Mouse (Mus musculus) forebrain, embryonic 10.5 days (tissue): ENCODE measurements at regions not wholly inside any gene's neighbourhood (a gene's known extent, or its start where the extent isn't known, plus 50 kb on each side); places are given as distances from the start of the nearest gene placed in this dataset.
A peak's percentile ranks its signal among the peaks of the same experiment; 100 is the strongest.

Experiments
- DNase-seq: peaks from one replicate; pipeline ENCODE4 v3.0.0-alpha.2; 2017; ENCODE audit warnings: low spot score; ENCODE audit errors: extremely low spot score
- H3K27ac ChIP-seq: fragments of 300-500 bp; sonication (generic); 2 replicates; pipeline ENCODE4 v1.5.1; 2016; ENCODE audit warnings: mild to moderate bottlenecking
- H3K27me3 ChIP-seq: fragments of 300-500 bp; sonication (generic); 2 replicates; pipeline ENCODE4 v1.6.1; 2016; ENCODE audit warnings: mild to moderate bottlenecking; ENCODE audit not compliant: poor library complexity, severe bottlenecking
- H3K36me3 ChIP-seq: fragments of 300-500 bp; sonication (generic); replicated peaks from 2 replicates; pipeline ENCODE4 v1.6.1; 2016; ENCODE audit warnings: mild to moderate bottlenecking, moderate library complexity
- H3K4me1 ChIP-seq: fragments of 300-500 bp; sonication (generic); 2 replicates; pipeline ENCODE4 v1.6.1; 2016
- H3K4me3 ChIP-seq: fragments of 300-500 bp; sonication (generic); 2 replicates; pipeline ENCODE4 v1.5.1; 2016; ENCODE audit warnings: mild to moderate bottlenecking, moderate library complexity
- H3K9me3 ChIP-seq: fragments of 300-500 bp; sonication (generic); 2 replicates; pipeline ENCODE4 v1.6.1; 2016; ENCODE audit warnings: mild to moderate bottlenecking, moderate library complexity
- WGBS: fragments of 180-500 bp; shearing (Covaris S2); methylation state at CpG from one replicate; pipeline ENCODE4 v1.1.7; 2016; 5-methylcytosine and 5-hydroxymethylcytosine counted together

DNA sequence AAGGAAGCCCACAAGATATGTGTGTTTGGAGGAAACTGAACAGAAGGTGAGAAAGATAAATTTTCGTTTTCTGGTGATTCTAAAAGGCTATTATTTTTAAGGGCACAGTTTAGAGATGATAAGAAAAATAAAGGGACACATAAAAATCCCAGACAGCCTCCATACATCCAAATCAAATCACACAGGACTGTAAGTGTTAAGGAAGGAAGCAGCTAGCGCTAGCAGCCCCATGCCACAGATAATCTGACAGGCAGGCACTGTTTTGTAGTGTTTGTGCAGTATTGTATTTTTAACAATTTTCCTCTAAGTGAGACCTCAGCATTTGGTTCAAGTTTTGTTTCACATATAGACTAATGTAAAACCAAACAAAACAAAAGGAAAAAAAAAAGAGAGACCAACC lies 402.4 kb upstream of the Dph6 start:
- 87% methylated on average over 2 of the region's 2 CpGs for WGBS
- Histone ChIP-seq H3K27ac (no peak overlapping the region), H3K36me3 (no peaks in the 10 kb centered on the region), H3K4me3 (no peak overlapping the region), H3K9me3 (no peaks in the 10 kb centered on the region), H3K27me3 (no peaks in the 10 kb centered on the region), H3K4me1 (peaks cover 7% of the 10 kb centered on the region)
- no peak for DNase-seq

DNA sequence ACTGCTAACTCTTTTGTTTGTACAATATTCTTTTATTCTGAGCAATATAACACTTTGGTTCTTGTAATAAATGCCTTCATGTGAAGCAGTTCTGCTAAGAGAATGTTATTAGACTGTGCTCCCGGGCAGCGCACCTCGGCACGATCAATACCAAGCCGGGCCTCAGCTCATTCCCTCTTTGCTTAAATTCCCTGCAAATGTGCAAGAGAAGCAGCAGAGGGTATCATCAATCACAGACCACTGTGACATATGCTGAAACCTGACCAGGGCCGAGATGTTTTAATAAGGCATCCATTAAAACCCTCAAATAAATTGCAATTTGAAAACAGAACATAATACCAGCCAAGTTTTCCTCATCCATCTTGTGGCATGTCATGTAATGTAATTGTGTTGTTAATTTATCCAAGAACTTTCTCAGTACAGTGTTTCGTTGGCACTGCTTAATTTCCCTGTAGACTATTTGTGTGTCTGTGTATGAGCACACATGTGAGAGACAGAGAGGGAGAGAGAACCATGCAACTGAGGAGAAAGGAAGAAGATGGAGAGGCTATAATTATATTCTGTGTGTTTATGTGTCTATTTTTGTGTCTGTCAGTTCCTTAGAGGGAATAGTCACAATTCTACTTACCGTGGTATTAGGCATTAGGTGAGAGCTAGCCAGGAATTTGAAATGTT lies 412.9 kb upstream of the Dph6 start:
- no peak overlapping the region for H3K4me3 ChIP-seq
- WGBS, result 89% methylated on average over 8 of the region's 8 CpGs
- DNase-seq, result no peak
- H3K9me3 ChIP-seq, result no peaks in the 10 kb centered on the region
- H3K4me1 ChIP-seq, result no peaks in the 10 kb centered on the region
- H3K27me3 ChIP-seq, result no peaks in the 10 kb centered on the region
- no peak overlapping the region for H3K27ac ChIP-seq
- H3K36me3 ChIP-seq, result no peaks in the 10 kb centered on the region

DNA sequence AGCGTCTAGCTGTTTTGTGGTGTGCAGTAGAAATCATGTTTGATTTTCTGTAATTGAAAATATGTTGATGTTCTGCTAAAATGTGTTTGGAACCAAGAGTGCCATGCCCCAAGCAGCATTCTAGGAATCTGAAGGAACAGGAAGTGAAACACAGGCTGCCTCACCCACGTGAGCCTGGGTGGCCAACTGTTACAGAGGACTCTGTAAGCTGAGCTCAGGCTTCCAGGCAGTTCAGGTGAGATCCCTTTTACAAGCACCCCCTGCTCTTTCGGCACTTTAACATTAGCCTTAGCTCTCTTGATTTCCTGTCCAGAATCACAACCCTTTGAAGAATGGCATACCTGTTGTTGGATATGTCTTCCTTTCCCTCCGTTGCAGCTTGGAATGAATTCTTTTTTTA lies 414.9 kb upstream of the Dph6 start:
- 81% methylated on average over 4 of the region's 4 CpGs for WGBS
- Histone ChIP-seq H3K4me1 (no peaks in the 10 kb centered on the region), H3K36me3 (no peaks in the 10 kb centered on the region), H3K9me3 (no peaks in the 10 kb centered on the region), H3K4me3 (no peak overlapping the region), H3K27ac (no peak overlapping the region), H3K27me3 (no peaks in the 10 kb centered on the region)
- DNase-seq, result no peak

DNA sequence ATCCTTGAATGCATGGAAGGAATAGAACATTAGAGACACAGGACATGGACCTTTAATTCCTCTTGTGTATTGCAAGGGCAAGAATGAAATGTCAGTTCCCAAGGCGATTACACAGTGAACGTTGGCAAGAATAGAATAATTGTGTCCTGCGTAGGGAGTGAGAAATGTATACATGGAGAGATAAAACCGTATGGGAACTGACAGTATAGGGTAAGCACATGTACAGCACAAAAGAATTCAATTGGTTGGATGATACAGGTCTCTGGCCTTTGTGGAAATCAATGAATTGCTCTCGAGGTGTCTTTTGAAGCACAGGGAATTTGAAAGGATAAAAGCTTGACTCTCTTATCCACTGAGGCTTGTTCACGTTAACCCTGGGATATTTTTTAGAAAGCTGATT lies 415.4 kb upstream of the Dph6 start:
- no peak for DNase-seq
- WGBS, result 77% methylated on average over 6 of the region's 6 CpGs
- Histone ChIP-seq H3K4me1 (no peaks in the 10 kb centered on the region), H3K36me3 (no peaks in the 10 kb centered on the region), H3K4me3 (no peak overlapping the region), H3K9me3 (no peaks in the 10 kb centered on the region), H3K27ac (no peak overlapping the region), H3K27me3 (no peaks in the 10 kb centered on the region)

DNA sequence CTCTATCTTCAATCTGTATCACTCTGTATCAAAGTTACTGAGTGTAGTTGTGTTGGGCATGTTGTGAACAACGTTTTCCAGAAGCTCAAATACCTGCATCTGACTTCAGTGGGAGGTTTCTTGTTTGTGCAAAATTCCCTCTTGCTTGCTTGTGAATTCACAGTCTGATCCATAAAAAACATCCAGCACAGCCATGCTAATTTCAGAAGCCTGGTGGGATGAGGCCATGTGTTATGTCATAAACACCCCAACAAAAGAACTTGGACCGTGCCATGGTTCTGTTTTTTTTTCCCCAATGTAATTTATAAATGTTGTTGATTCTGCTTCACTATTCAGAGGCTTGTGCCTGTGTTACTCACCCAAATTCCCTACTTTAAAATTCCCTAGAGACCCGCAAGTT lies 415.9 kb upstream of the Dph6 start:
- 86% methylated on average over 3 of the region's 3 CpGs for WGBS

DNA sequence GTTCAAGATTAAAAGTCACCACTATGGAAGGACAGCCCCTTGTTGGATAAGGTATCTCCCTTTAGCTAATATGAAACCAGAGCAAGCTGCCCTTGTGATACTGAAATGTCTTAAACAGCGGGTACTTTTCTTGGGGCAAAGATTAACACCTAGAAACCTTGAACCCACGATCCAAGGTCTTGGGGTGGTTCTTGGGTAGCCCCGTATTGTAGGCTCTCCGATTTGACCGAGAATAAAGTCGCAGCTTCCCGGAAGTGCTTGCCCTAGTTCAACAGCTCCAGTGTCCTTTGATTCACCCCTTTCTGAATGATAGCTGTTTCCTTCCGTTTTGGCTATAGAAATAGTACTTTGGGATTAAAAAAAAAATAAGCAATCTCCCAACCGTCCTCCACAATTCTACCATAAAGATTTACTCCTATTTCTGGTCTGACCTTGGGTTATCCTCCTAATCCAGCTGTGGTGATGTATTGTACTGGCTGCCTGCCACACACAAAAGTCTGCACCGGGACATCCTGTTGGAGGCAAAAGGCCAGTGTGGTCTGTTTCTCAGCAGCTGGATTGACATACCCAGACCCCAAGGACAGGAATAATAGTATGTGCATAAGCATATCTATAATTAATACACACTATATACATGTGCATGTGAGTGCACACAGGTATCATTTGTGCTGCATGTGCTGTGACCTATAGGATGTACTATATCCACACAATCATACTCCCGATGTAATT lies 427.0 kb upstream of the Dph6 start:
- Histone ChIP-seq H3K27ac (no peak overlapping the region), H3K36me3 (no peaks in the 10 kb centered on the region), H3K27me3 (no peaks in the 10 kb centered on the region), H3K4me1 (no peaks in the 10 kb centered on the region), H3K4me3 (no peak overlapping the region), H3K9me3 (no peaks in the 10 kb centered on the region)
- DNase-seq, result no peak
- WGBS, result 91% methylated on average over 11 of the region's 11 CpGs

More for the DNA sequence above, 415.9 kb upstream of the Dph6 start:
- H3K9me3 ChIP-seq, result no peaks in the 10 kb centered on the region
- H3K36me3 ChIP-seq, result no peaks in the 10 kb centered on the region
- no peaks in the 10 kb centered on the region for H3K27me3 ChIP-seq
- no peak for DNase-seq
- H3K4me1 ChIP-seq, result no peaks in the 10 kb centered on the region
- H3K27ac ChIP-seq, result no peak overlapping the region
- no peak overlapping the region for H3K4me3 ChIP-seq

DNA sequence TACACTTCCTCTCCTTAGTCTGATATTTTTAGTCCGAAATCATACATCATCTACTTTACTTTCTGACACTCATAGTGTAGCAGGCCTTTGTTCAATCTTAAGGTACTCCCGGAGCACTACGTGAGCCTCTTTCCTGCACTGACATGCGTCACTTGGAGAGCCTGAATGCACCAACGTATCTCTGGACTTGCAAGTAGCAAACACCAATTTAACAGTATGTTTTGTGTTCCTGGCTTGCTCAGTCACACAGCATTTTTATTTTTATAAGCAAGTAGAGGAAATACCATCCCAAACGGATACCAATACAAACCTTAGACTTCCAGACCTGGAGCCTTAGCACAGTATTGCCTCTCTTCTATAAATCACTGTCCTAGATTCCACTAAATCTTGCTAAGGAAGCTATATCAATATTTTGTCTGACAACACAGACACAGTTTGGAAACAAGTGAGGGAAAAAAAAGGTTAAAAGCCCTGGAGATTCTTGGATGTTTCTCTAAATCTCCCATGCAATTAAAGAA lies 427.6 kb upstream of the Dph6 start:
- Histone ChIP-seq H3K27me3 (no peaks in the 10 kb centered on the region), H3K4me1 (no peaks in the 10 kb centered on the region)
- 91% methylated on average over 6 of the region's 6 CpGs for WGBS

DNA sequence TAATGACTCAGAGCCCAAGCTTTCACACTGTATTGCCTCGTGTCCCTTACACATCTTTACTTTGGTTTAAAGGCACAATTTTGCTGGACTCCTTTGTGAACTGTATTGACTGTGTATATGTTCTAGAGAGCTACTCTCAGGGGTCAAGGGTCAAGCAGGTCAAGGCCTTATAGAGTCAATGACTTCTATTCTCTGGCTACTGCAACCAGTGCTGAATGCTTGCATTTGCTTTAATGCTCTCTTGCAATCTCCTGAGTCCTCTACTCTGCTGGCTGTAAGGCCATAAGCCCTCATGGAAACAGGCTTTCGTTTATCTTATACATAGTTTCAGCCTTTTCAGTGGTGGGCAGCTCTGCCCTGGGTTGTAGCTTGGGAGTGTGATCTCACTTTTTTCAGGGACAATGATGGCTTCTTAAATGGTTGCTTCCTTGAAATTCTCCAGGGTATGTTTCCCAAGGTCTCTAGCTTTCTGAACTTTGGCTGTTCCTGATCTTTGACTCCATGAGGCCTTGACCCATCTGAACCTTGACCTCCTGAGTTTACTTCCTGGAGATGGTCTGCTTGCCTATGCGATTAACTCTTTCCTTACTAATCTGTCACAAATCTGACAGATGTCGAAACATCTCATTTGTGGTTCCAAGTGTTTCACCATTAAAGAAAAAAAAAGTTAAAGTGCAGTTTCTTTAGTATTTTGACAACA lies 433.8 kb upstream of the Dph6 start:
- no peak overlapping the region for H3K4me3 ChIP-seq
- no peak for DNase-seq
- H3K27ac ChIP-seq, result no peak overlapping the region
- H3K27me3 ChIP-seq, result no peaks in the 10 kb centered on the region
- H3K9me3 ChIP-seq, result no peaks in the 10 kb centered on the region
- 67% methylated on average over 4 of the region's 4 CpGs for WGBS
- no peaks in the 10 kb centered on the region for H3K4me1 ChIP-seq
- H3K36me3 ChIP-seq, result no peaks in the 10 kb centered on the region

More for the DNA sequence above, 427.6 kb upstream of the Dph6 start:
- DNase-seq, result no peak
- H3K4me3 ChIP-seq, result no peak overlapping the region
- H3K36me3 ChIP-seq, result no peaks in the 10 kb centered on the region
- H3K27ac ChIP-seq, result no peak overlapping the region
- no peaks in the 10 kb centered on the region for H3K9me3 ChIP-seq

DNA sequence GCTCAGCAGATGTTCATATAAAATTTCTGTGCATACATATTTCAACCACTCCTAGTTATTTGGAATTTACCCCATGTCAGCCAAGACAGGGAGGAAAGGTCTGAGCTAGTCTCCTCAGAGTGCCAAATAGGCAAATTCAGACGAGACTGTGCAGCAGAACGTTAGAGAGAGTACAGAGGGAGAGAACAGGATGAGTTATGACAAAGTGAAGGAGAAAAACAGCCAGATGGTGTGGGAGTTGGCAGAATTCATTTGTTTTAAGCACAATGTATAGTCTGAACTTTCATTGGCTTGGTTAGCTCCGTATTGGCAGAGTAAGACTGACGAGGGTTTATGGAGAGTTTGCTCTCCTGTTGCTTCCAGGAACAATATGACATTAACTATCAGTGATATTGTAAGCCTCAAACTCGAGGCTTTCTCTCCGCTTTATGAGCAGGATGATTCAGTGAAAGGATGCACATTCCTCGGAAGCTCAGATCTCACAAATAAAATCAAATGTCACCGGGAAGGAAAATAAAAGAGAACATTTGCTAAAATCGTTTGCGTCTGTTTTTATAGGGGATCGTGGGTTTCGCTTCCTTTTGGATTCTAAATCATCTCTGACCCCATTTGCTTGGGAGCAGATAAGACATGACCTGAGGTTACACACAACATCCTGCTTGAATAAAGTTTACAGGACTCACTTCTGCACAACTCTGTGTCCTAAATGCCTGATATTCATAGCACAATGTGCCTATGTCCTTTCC lies 435.8 kb upstream of the Dph6 start:
- WGBS, result 74% methylated on average over 12 of the region's 12 CpGs
- no peaks in the 10 kb centered on the region for H3K9me3 ChIP-seq
- no peaks in the 10 kb centered on the region for H3K4me1 ChIP-seq
- no peak overlapping the region for H3K27ac ChIP-seq
- no peak overlapping the region for H3K4me3 ChIP-seq
- no peaks in the 10 kb centered on the region for H3K36me3 ChIP-seq
- H3K27me3 ChIP-seq, result no peaks in the 10 kb centered on the region
- DNase-seq, result no peak

DNA sequence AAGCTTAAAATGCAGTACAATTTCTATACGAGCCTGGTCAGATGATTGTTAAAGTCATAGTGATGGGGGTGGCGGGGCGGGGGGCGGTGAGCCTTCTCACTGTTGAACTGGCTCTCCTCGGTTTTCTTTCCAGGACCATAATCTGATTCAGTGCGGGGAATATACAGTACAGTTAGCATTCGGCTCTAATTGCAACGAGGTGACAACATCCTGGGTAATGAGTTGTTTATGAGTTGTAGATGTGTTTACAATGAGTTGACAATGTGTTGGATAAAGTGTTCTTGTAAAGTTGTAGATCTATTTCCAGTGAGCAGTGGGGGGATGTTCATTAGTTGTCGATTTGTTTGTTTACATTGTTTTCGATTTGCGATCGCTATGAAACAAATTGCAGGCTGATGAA lies 440.6 kb upstream of the Dph6 start:
- Histone ChIP-seq H3K36me3 (no peaks in the 10 kb centered on the region), H3K4me3 (no peak overlapping the region), H3K4me1 (no peaks in the 10 kb centered on the region), H3K9me3 (no peaks in the 10 kb centered on the region), H3K27ac (no peak overlapping the region), H3K27me3 (no peaks in the 10 kb centered on the region)
- DNase-seq, result no peak
- 91% methylated on average over 12 of the region's 12 CpGs for WGBS

DNA sequence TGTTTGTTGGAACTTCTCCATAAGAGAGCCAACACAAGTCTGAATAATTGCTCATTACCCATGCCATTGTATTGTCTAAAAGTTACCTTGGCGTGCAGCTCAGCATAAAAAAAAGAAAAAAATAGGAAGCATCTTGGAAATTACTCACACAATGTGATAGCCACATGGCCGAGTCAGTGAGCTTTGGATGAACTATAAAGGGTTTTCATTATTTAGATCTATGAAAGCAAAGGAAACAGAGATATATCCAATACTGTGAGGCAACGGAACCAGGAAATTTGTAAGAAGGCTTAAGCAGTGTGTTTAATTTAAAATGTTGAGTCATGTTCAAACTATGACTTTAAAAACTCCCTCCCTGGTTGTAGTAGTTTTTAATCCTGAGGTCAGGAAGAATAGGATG lies 446.7 kb upstream of the Dph6 start:
- Histone ChIP-seq H3K4me3 (no peak overlapping the region), H3K27me3 (no peaks in the 10 kb centered on the region), H3K4me1 (no peaks in the 10 kb centered on the region), H3K36me3 (no peaks in the 10 kb centered on the region), H3K9me3 (no peaks in the 10 kb centered on the region), H3K27ac (no peak overlapping the region)
- no peak for DNase-seq
- WGBS, result 85% methylated on average over 3 of the region's 3 CpGs

DNA sequence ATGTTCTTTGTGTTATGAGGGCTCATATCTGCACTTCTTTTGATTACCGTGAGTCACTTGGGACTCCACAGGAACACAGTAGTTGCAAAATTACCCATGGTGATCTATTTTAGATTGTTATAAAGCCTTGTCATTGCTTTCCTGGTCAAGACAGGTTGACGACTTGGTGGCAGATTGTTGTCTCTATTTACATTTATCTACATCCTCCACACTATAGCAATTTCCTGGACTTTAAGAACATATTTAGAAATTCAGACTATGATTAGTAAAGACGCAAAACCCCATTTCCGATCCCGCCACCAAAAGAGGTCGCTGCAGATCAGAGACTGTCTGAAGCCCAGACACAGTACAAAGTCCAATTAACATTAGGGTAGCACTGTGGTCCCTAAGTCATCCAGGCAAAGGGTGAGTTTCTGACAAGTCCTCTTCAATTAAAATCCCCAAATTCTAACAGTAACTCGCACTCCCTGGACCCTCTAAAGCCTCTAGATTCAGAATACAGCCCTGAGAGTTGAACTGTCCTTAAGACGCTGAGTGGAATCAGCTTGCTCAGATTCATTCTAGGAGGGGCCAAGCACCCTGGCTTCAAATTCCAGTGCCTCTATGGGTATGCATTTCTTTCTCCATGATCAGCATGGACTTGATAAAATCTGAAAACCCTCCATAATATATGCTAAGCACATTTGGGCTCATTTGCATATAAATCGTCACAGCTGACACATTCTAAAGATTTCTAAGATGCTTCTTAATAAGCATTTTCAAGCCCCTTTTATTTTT lies 461.9 kb upstream of the BC052040 start:
- Histone ChIP-seq H3K9me3 (no peaks in the 10 kb centered on the region), H3K4me1 (peaks cover 11% of the 10 kb centered on the region), H3K36me3 (no peaks in the 10 kb centered on the region), H3K4me3 (no peak overlapping the region), H3K27me3 (no peaks in the 10 kb centered on the region), H3K27ac (peak overlapping the region; percentile 52; the same call in 1 of the 2 replicates)
- 75% methylated on average over 9 of the region's 9 CpGs for WGBS
- no peak for DNase-seq
